In genomic region chr10:52274001-52274909, GRCm38 (mm10) we compare ENCODE assay signal across 9 mouse cellular contexts. TPM values are rescaled to one million over a fixed set of nuclear protein-coding genes. Genes with fewer than 3 reads are reported as not detected.
A peak's percentile ranks its signal among the peaks of the same experiment; 100 is the strongest.
DNase-seq lines count a peak whose midpoint lies in the region; ATAC-seq and TF ChIP-seq lines count a peak whose summit lies in the region.
"Had no signal": no experiment of that assay in that cellular context is flagged by ENCODE, and none has a peak within 500 bp of the region (broad histone marks: within the 10 kb centered on the region; RNA-seq: fewer than 3 reads in every experiment).

No protein-coding gene starts in this region.

- 28% methylated on average over 8 of the region's 8 CpGs for WGBS in embryonic facial prominence, embryonic 11.5 days
- 29% methylated on average over 8 of the region's 8 CpGs for WGBS in embryonic facial prominence, embryonic 10.5 days
- WGBS in liver, postnatal 0 days (ENCODE audit: insufficient replicate concordance): 62% methylated on average over 8 of the region's 8 CpGs
- WGBS in liver, embryonic 11.5 days: 59% methylated on average over 8 of the region's 8 CpGs
- WGBS in embryonic facial prominence, embryonic 15.5 days: 36% methylated on average over 8 of the region's 8 CpGs
- 16% methylated on average over 8 of the region's 8 CpGs for WGBS in midbrain, embryonic 15.5 days

- H3K4me3 ChIP-seq in embryonic facial prominence, embryonic 11.5 days (ENCODE audit: low read depth, low read length): no peak overlapping the region
- H3K4me3 ChIP-seq in embryonic facial prominence, embryonic 10.5 days: no peak overlapping the region
- H3K4me3 ChIP-seq in liver, postnatal 0 days (ENCODE audit: low read depth, low read length): no peak overlapping the region
- H3K4me3 ChIP-seq in liver, embryonic 11.5 days (ENCODE audit: low read depth, low read length): no peak overlapping the region
- H3K4me3 ChIP-seq in embryonic facial prominence, embryonic 15.5 days (replicated peaks): no peak overlapping the region
- no peak overlapping the region for H3K4me3 ChIP-seq in midbrain, embryonic 15.5 days
- H3K4me3 ChIP-seq: limb, embryonic 15.5 days had no signal

- TF ChIP-seq CTCF in liver, postnatal 0 days (IDR thresholded peaks at IDR 0.05; ENCODE audit: low read depth): 0 out of 2 replicates have a peak, but pooled peaks have one; percentile 5

- DNase-seq in embryonic facial prominence, embryonic 11.5 days (ENCODE audit: low spot score): peak; percentile 52
- DNase-seq in embryonic facial prominence, embryonic 10.5 days (ENCODE audit: low spot score): no peak
- no peak for DNase-seq in liver, postnatal 0 days
- DNase-seq in liver, embryonic 11.5 days (ENCODE audit: low spot score): no peak
- no peak for DNase-seq in MN1 (ENCODE audit: low spot score)

- H3K9ac ChIP-seq in embryonic facial prominence, embryonic 11.5 days (replicated peaks; ENCODE audit: low read length): no peak overlapping the region
- no peak overlapping the region for H3K9ac ChIP-seq in liver, postnatal 0 days (replicated peaks)
- no peak overlapping the region for H3K9ac ChIP-seq in liver, embryonic 11.5 days (ENCODE audit: low read depth, low read length)
- H3K9ac ChIP-seq in embryonic facial prominence, embryonic 15.5 days: no peak overlapping the region
- no peak overlapping the region for H3K9ac ChIP-seq in midbrain, embryonic 15.5 days
- H3K9ac ChIP-seq: limb, embryonic 15.5 days had no signal

- no peak overlapping the region for H3K27ac ChIP-seq in embryonic facial prominence, embryonic 11.5 days (replicated peaks; ENCODE audit: low read depth, low read length)
- no peak overlapping the region for H3K27ac ChIP-seq in embryonic facial prominence, embryonic 10.5 days (replicated peaks)
- no peak overlapping the region for H3K27ac ChIP-seq in liver, postnatal 0 days (ENCODE audit: low read depth)
- no peak overlapping the region for H3K27ac ChIP-seq in liver, embryonic 11.5 days (ENCODE audit: low read depth, low read length)
- H3K27ac ChIP-seq in embryonic facial prominence, embryonic 15.5 days (replicated peaks): peak overlapping the region; percentile 22; the same call in 1 of the 2 replicates
- H3K27ac ChIP-seq in midbrain, embryonic 15.5 days: peak overlapping the region; percentile 32

- H3K4me1 ChIP-seq in embryonic facial prominence, embryonic 11.5 days (ENCODE audit: control insufficient read depth, insufficient read depth, low read length): no peaks in the 10 kb centered on the region
- peaks cover 16% of the 10 kb centered on the region for H3K4me1 ChIP-seq in embryonic facial prominence, embryonic 10.5 days
- no peaks in the 10 kb centered on the region for H3K4me1 ChIP-seq in liver, postnatal 0 days (ENCODE audit: insufficient read depth)
- H3K4me1 ChIP-seq in liver, embryonic 11.5 days (replicated peaks; ENCODE audit: control insufficient read depth, insufficient read depth, low read length): peaks cover 19% of the 10 kb centered on the region
- H3K4me1 ChIP-seq in embryonic facial prominence, embryonic 15.5 days: peaks cover 3% of the 10 kb centered on the region; the same call in 1 of the 2 replicates
- peaks cover 15% of the 10 kb centered on the region; the same call in 1 of the 2 replicates for H3K4me1 ChIP-seq in midbrain, embryonic 15.5 days

- H3K9me3 ChIP-seq in embryonic facial prominence, embryonic 11.5 days (replicated peaks; ENCODE audit: control insufficient read depth, low read length): no peaks in the 10 kb centered on the region
- H3K9me3 ChIP-seq in embryonic facial prominence, embryonic 10.5 days: no peaks in the 10 kb centered on the region
- no peaks in the 10 kb centered on the region for H3K9me3 ChIP-seq in liver, postnatal 0 days (ENCODE audit: low read length)
- no peaks in the 10 kb centered on the region for H3K9me3 ChIP-seq in liver, embryonic 11.5 days (ENCODE audit: control insufficient read depth, low read length)
- H3K9me3 ChIP-seq in embryonic facial prominence, embryonic 15.5 days (replicated peaks): no peaks in the 10 kb centered on the region
- no peaks in the 10 kb centered on the region for H3K9me3 ChIP-seq in midbrain, embryonic 15.5 days
- H3K9me3 ChIP-seq: limb, embryonic 15.5 days had no signal

- H3K4me2 ChIP-seq in embryonic facial prominence, embryonic 11.5 days (ENCODE audit: low read depth, low read length): no peak overlapping the region
- H3K4me2 ChIP-seq in liver, postnatal 0 days (ENCODE audit: low read depth, low read length): no peak overlapping the region
- no peak overlapping the region for H3K4me2 ChIP-seq in liver, embryonic 11.5 days
- no peak overlapping the region for H3K4me2 ChIP-seq in embryonic facial prominence, embryonic 15.5 days (replicated peaks)
- H3K4me2 ChIP-seq in midbrain, embryonic 15.5 days: peak overlapping the region; percentile 5; the same call in 1 of the 2 replicates
- H3K4me2 ChIP-seq: limb, embryonic 15.5 days had no signal

- no peaks in the 10 kb centered on the region for H3K36me3 ChIP-seq in embryonic facial prominence, embryonic 11.5 days (replicated peaks; ENCODE audit: control insufficient read depth, insufficient read depth, low read depth, low read length)
- no peaks in the 10 kb centered on the region for H3K36me3 ChIP-seq in embryonic facial prominence, embryonic 10.5 days (replicated peaks)
- H3K36me3 ChIP-seq in liver, postnatal 0 days (replicated peaks; ENCODE audit: insufficient read depth, low read length): no peaks in the 10 kb centered on the region
- H3K36me3 ChIP-seq in liver, embryonic 11.5 days (ENCODE audit: control insufficient read depth, insufficient read depth, low read length): no peaks in the 10 kb centered on the region
- no peaks in the 10 kb centered on the region for H3K36me3 ChIP-seq in embryonic facial prominence, embryonic 15.5 days
- no peaks in the 10 kb centered on the region for H3K36me3 ChIP-seq in midbrain, embryonic 15.5 days (replicated peaks)
- H3K36me3 ChIP-seq: limb, embryonic 15.5 days had no signal

- ATAC-seq in embryonic facial prominence, embryonic 11.5 days (replicated peaks; ENCODE audit: insufficient number of reproducible peaks, low FRiP score, low TSS enrichment, low read depth): no peak
- ATAC-seq in liver, postnatal 0 days: no peak
- no peak for ATAC-seq in liver, embryonic 11.5 days (replicated peaks; ENCODE audit: low FRiP score)
- ATAC-seq in embryonic facial prominence, embryonic 15.5 days (ENCODE audit: insufficient number of reproducible peaks, low FRiP score, low TSS enrichment, low read depth): peak; percentile 39; the same call in 1 of the 2 replicates
- ATAC-seq in midbrain, embryonic 15.5 days (replicated peaks): peak; percentile 78
- ATAC-seq in monocyte, adult 5-6 weeks (replicated peaks; ENCODE audit: insufficient number of reproducible peaks, low FRiP score, low TSS enrichment, poor library complexity, severe bottlenecking): no peak

- no peak for TF ChIP-seq EP300 in liver, postnatal 0 days (IDR thresholded peaks at IDR 0.05; ENCODE audit: low read depth)

- H3K27me3 ChIP-seq in embryonic facial prominence, embryonic 11.5 days (ENCODE audit: control insufficient read depth, insufficient read depth, low read length): no peaks in the 10 kb centered on the region
- no peaks in the 10 kb centered on the region for H3K27me3 ChIP-seq in embryonic facial prominence, embryonic 10.5 days (replicated peaks; ENCODE audit: low read depth, poor library complexity, severe bottlenecking)
- H3K27me3 ChIP-seq in liver, postnatal 0 days (ENCODE audit: insufficient read depth, low read length): no peaks in the 10 kb centered on the region
- H3K27me3 ChIP-seq in liver, embryonic 11.5 days (replicated peaks; ENCODE audit: control insufficient read depth, insufficient read depth, low read length): no peaks in the 10 kb centered on the region
- no peaks in the 10 kb centered on the region for H3K27me3 ChIP-seq in embryonic facial prominence, embryonic 15.5 days
- H3K27me3 ChIP-seq in midbrain, embryonic 15.5 days (replicated peaks): no peaks in the 10 kb centered on the region
- H3K27me3 ChIP-seq: limb, embryonic 15.5 days had no signal

RNA-seq across cellular contexts. Expression of gene Dcbld1, which starts 40.8 kb away (rescaled TPM):
- 20.9 and 21.3 TPM in 2 replicates for polyA plus RNA-seq in embryonic facial prominence, embryonic 11.5 days (2014; fragmentation: Nextera tagmentation; extraction: Ambion mirVana)
- polyA plus RNA-seq in embryonic facial prominence, embryonic 10.5 days (2016; fragmentation: Nextera tagmentation; extraction: Ambion mirVana): 23.3 and 24.2 TPM in 2 replicates
- 5.1 and 7.4 TPM in 2 replicates for polyA plus RNA-seq in liver, postnatal 0 days (2015; fragmentation: Nextera tagmentation; extraction: Ambion mirVana)
- polyA plus RNA-seq in liver, embryonic 11.5 days (2014; fragmentation: Nextera tagmentation; extraction: Ambion mirVana): 11.9 and 13.5 TPM in 2 replicates
- polyA plus RNA-seq in embryonic facial prominence, embryonic 15.5 days (2015; fragmentation: Nextera tagmentation; extraction: Ambion mirVana): 18.8 and 19.5 TPM in 2 replicates
- polyA plus RNA-seq in midbrain, embryonic 15.5 days (2015; fragmentation: Nextera tagmentation; extraction: Ambion mirVana): 16.8 and 17.3 TPM in 2 replicates
- 0.19 to 0.32 TPM in 2 of 3 replicates, not detected in the other for total RNA-seq in monocyte, adult 5-6 weeks (2017)

Comparison
In these comparisons a context has a peak if more than half of its experiments do, and no peak if none do; other contexts are left out.
1. ATAC-seq: peak in embryonic facial prominence, embryonic 15.5 days (single experiment) and midbrain, embryonic 15.5 days (single experiment); none in embryonic facial prominence, embryonic 11.5 days (single experiment), liver, postnatal 0 days (single experiment), liver, embryonic 11.5 days (single experiment) and monocyte, adult 5-6 weeks (single experiment).
2. H3K27ac ChIP-seq: peak in embryonic facial prominence, embryonic 15.5 days (single experiment) and midbrain, embryonic 15.5 days (single experiment); none in embryonic facial prominence, embryonic 11.5 days (single experiment), embryonic facial prominence, embryonic 10.5 days (single experiment), liver, postnatal 0 days (single experiment) and liver, embryonic 11.5 days (single experiment).